Mouse (Mus musculus) thymus, adult 2 months (tissue): ENCODE results near the gene Ostm1. TPM values are rescaled to one million over a fixed set of nuclear protein-coding genes. Genes with fewer than 3 reads are reported as not detected.
A peak's percentile ranks its signal among the peaks of the same experiment; 100 is the strongest.

Experiments
- DNase-seq: peaks from one replicate; pipeline ENCODE4 v3.0.0; 2021
- H3K27ac ChIP-seq: fragments of 200-500 bp; 2 replicates; pipeline ENCODE4 v1.5.1; 2012; ENCODE audit warnings: low read length, control low read depth; ENCODE audit not compliant: control insufficient read depth, insufficient read depth
- H3K27me3 ChIP-seq: fragments of 200-500 bp; 2 replicates; pipeline ENCODE4 v1.6.1; 2012; ENCODE audit warnings: mild to moderate bottlenecking, low read length, moderate library complexity, mixed read lengths; ENCODE audit not compliant: control insufficient read depth, insufficient read depth
- H3K36me3 ChIP-seq: fragments of 200-500 bp; 2 replicates; pipeline ENCODE4 v1.6.1; 2012; ENCODE audit warnings: mild to moderate bottlenecking, low read length, moderate library complexity; ENCODE audit not compliant: control insufficient read depth, insufficient read depth
- H3K4me1 ChIP-seq: fragments of 200-500 bp; replicated peaks from 2 replicates; pipeline ENCODE4 v1.6.1; 2012; ENCODE audit warnings: low read length; ENCODE audit not compliant: control insufficient read depth, insufficient read depth
- H3K4me3 ChIP-seq: fragments of 200-500 bp; 2 replicates; pipeline ENCODE4 v1.5.1; 2012; ENCODE audit warnings: mild to moderate bottlenecking, low read length, control low read depth, moderate library complexity; ENCODE audit not compliant: control insufficient read depth, insufficient read depth
- CTCF ChIP-seq: fragments of 200-500 bp; IDR thresholded peaks from 2 replicates; pipeline ENCODE4 v1.5.1; 2012; ENCODE audit warnings: mild to moderate bottlenecking, control low read depth, low read length, moderate library complexity, borderline replicate concordance; ENCODE audit not compliant: control insufficient read depth, poor library complexity, insufficient read depth; ENCODE audit errors: extremely low read depth
- POLR2A ChIP-seq: fragments of 200-500 bp; IDR thresholded peaks from 2 replicates; pipeline ENCODE4 v1.6.1; 2012; ENCODE audit warnings: mild to moderate bottlenecking, low read length, control low read depth, moderate library complexity; ENCODE audit not compliant: control insufficient read depth, poor library complexity, insufficient read depth; ENCODE audit errors: extremely low read depth
- WGBS: fragments of 180-500 bp; shearing (Covaris S2); methylation state at CpG from one replicate; pipeline ENCODE4 v1.1.7; 2018; 5-methylcytosine and 5-hydroxymethylcytosine counted together
- polyA plus RNA-seq: library from polyadenylated mRNA; depleted of rRNA; stranded (reverse); fragments of >200 nt; gene quantifications from 2 replicates; pipeline ENCODE4 v1.2.3, GENCODE M21; 2012

Gene Ostm1
- polyA plus RNA-seq, 1 experiment: 63.0 TPM

- no peak for TF ChIP-seq POLR2A
- 0 out of 2 replicates have a peak, but pooled peaks have one; percentile 44 for TF ChIP-seq CTCF
- peak; percentile 18 for DNase-seq
- no peaks in the 10 kb centered on the region for H3K36me3 ChIP-seq
- no peak overlapping the region for H3K4me3 ChIP-seq
- no peak overlapping the region for H3K27ac ChIP-seq
- no peaks in the 10 kb centered on the region for H3K27me3 ChIP-seq
- WGBS: 46% methylated on average over 10 of the region's 10 CpGs
- H3K4me1 ChIP-seq: no peaks in the 10 kb centered on the region
Measured at GRCm38 (mm10) chr10:42601556-42601955, 17.9 kb downstream of the Ostm1 start.

GRCm38 (mm10) chr10:42604874-42605273 is 21.3 kb downstream of the Ostm1 start:
- Histone ChIP-seq H3K4me1 (no peaks in the 10 kb centered on the region), H3K27ac (no peak overlapping the region), H3K36me3 (no peaks in the 10 kb centered on the region), H3K4me3 (no peak overlapping the region), H3K27me3 (0 out of 2 replicates have a peak, but pooled peaks cover under 1% of the 10 kb centered on the region)
- no peak for TF ChIP-seq POLR2A
- no peak for TF ChIP-seq CTCF
- peak; percentile 21 for DNase-seq
- WGBS: 72% methylated on average over 2 of the region's 2 CpGs

GRCm38 (mm10) chr10:42606757-42607156 is 23.1 kb downstream of the Ostm1 start:
- H3K4me3 ChIP-seq: no peak overlapping the region
- no peaks in the 10 kb centered on the region for H3K36me3 ChIP-seq
- TF ChIP-seq POLR2A (no peak), CTCF (no peak)
- no peak for DNase-seq
- no peaks in the 10 kb centered on the region for H3K4me1 ChIP-seq
- no peak overlapping the region for H3K27ac ChIP-seq
- peaks cover 7% of the 10 kb centered on the region; the same call in 1 of the 2 replicates for H3K27me3 ChIP-seq
- 87% methylated on average over 4 of the region's 4 CpGs for WGBS

- DNase-seq: no peak
- 0 out of 2 replicates have a peak, but pooled peaks cover 3% of the 10 kb centered on the region for H3K4me1 ChIP-seq
- H3K27me3 ChIP-seq: peaks cover 31% of the 10 kb centered on the region
- no peaks in the 10 kb centered on the region for H3K36me3 ChIP-seq
- no peak overlapping the region for H3K27ac ChIP-seq
- H3K4me3 ChIP-seq: no peak overlapping the region
- WGBS: 25% methylated on average over 12 of the region's 12 CpGs
- no peak for TF ChIP-seq POLR2A
- no peak for TF ChIP-seq CTCF
Measured at GRCm38 (mm10) chr10:42613075-42613474, 29.5 kb downstream of the Ostm1 start.

- DNase-seq: no peak
- 0 out of 2 replicates have a peak, but pooled peaks cover 3% of the 10 kb centered on the region for H3K4me1 ChIP-seq
- no peak for TF ChIP-seq CTCF
- no peak for TF ChIP-seq POLR2A
- H3K27me3 ChIP-seq: peaks cover 31% of the 10 kb centered on the region
- no peak overlapping the region for H3K27ac ChIP-seq
- H3K4me3 ChIP-seq: no peak overlapping the region
- WGBS: 6% methylated on average over 40 of the region's 40 CpGs
- no peaks in the 10 kb centered on the region for H3K36me3 ChIP-seq
Measured at GRCm38 (mm10) chr10:42613639-42614381, 30.2 kb downstream of the Ostm1 start.

- Histone ChIP-seq H3K36me3 (no peaks in the 10 kb centered on the region), H3K27ac (no peak overlapping the region), H3K4me3 (no peak overlapping the region), H3K27me3 (peaks cover 31% of the 10 kb centered on the region), H3K4me1 (0 out of 2 replicates have a peak, but pooled peaks cover 3% of the 10 kb centered on the region)
- WGBS: 22% methylated on average over 9 of the region's 9 CpGs
- DNase-seq: no peak
- TF ChIP-seq CTCF (no peak), POLR2A (no peak)
Measured at GRCm38 (mm10) chr10:42614766-42615165, 31.1 kb downstream of the Ostm1 start.

- no peak for DNase-seq
- Histone ChIP-seq H3K27ac (no peak overlapping the region), H3K4me3 (no peak overlapping the region), H3K4me1 (0 out of 2 replicates have a peak, but pooled peaks cover 3% of the 10 kb centered on the region), H3K27me3 (peaks cover 19% of the 10 kb centered on the region), H3K36me3 (no peaks in the 10 kb centered on the region)
- no peak for TF ChIP-seq CTCF
- no peak for TF ChIP-seq POLR2A
- WGBS: 44% methylated on average over 2 of the region's 2 CpGs
Measured at GRCm38 (mm10) chr10:42618291-42618690, 34.7 kb downstream of the Ostm1 start.
